Mouse (Mus musculus) erythroblast, adult 5-6 weeks (primary cell): Measurements from ENCODE around the gene Usp24. TPM values are rescaled to one million over a fixed set of nuclear protein-coding genes. Genes with fewer than 3 reads are reported as not detected.
A peak's percentile ranks its signal among the peaks of the same experiment; 100 is the strongest.

ENCODE experiments used
- ATAC-seq: replicated peaks from 2 replicates; pipeline ENCODE4 v1.8.0; 2016; ENCODE audit warnings: moderate number of reproducible peaks, mild to moderate bottlenecking, moderate TSS enrichment, inconsistent platforms; ENCODE audit not compliant: poor library complexity, low FRiP score, severe bottlenecking
- total RNA-seq, 2 experiments: library from RNA; stranded (forward) in 1 of 2; stranded (reverse) in 1 of 2; fragments of 150-400 nt in 1 of 2; fragments of 200-764, 138-1000 nt in 1 of 2; gene quantifications; 2 replicates each; pipeline versions ENCODE4 v1.2.3 to v1.2.4; 2015 to 2017; ENCODE audit warnings: low replicate concordance in 2 of 2

Gene Usp24
- total RNA-seq (2015; ENCODE audit: low replicate concordance) (7.1 and 7.5 TPM in 2 replicates), total RNA-seq (2017; ENCODE audit: low replicate concordance) (6.8 and 11.8 TPM in 2 replicates)

DNA sequence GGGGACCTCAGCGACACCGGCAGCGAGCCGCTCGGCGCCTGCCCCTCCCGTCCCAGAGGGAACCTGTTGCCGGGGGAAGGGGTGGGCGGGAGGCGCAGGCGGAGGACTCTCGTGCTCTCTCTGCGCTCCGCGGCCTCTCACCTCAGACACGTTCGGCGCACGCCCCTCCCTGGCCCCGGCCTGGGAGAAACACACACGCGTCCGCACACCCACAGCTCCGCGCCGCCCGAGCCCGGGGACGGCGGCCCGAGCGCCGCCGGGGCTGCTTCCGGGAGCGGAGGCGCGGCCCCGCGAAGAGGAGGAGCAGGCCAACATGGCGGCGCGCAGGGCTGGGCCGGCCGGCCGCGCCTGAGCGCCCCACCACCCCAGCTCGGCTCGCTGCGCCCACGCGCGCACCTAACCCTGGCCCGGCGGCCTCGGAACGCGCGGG lies at the start of gene Usp24:
Gene Usp24 (plus strand): TSS at position 293 of the 430 bp plus-strand sequence.
- ATAC-seq, result peak; percentile 75

- no peak for ATAC-seq
Measured at GRCm38 (mm10) chr4:106276937-106277336, 39.1 kb upstream of the Usp24 start.

- ATAC-seq, result no peak
Measured at GRCm38 (mm10) chr4:106279177-106279576, 36.8 kb upstream of the Usp24 start.

GRCm38 (mm10) chr4:106281128-106281491 lies 34.9 kb upstream of the Usp24 start:
- ATAC-seq, result 0 out of 2 replicates have a peak, but pooled peaks have one; percentile 22

GRCm38 (mm10) chr4:106281492-106282122 lies 34.4 kb upstream of the Usp24 start:
- ATAC-seq, result peak; percentile 70

GRCm38 (mm10) chr4:106282123-106282510 lies 33.9 kb upstream of the Usp24 start:
- ATAC-seq, result no peak

GRCm38 (mm10) chr4:106286958-106287743 lies 28.9 kb upstream of the Usp24 start:
- ATAC-seq, result no peak

GRCm38 (mm10) chr4:106290201-106290600 lies 25.8 kb upstream of the Usp24 start:
- ATAC-seq, result no peak

DNA sequence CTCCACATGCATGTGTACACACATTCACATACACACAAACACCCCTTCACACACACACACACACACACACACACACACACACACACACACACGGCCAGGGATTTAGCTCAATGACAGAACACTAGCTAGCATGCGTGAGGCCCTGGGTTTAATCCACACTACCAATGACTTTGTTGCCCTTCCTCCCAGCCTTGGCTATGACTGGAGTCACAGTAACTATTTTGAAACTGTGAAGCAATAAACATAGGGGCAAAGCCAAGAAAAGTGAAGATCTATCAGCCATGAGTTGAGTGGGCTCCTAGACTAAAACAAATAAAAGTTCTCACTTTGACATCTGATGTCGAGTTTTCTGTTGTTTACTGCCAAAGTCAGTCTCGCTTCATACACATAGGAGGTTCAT lies 23.2 kb upstream of the Usp24 start:
- ATAC-seq, result no peak

DNA sequence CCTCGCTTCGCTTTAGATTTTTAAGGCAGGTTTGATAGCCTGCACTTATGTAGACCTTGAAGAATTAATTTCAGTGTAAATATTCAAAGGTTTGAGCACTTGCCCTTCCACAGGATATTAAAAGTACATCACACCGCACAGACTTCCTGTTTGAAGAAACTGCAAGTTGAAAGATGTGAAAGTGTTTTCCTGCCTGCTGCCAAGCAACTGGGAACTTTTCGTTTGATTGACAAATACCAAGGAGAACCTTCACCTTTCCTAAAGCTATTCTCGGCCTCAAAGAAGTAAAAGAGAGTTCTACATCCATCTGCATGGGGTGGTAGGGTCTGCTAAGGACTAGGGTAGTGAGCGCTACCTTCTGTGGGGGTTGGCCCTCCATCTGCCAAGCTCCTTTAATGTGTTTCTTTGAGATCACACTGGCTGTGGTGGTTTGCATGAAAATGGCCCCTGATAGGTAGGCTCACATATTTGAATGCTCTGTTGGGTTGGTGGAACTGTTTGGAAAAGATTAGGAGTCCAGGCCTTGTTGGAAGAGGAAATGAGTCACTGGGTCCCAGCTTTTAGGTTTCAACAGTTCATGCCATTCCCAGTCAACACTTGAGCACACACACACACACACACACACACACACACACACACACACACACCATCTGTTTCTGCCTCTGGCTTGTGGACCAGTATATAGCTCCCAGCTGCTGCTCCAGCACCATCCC lies 22.5 kb upstream of the Usp24 start:
- no peak for ATAC-seq

DNA sequence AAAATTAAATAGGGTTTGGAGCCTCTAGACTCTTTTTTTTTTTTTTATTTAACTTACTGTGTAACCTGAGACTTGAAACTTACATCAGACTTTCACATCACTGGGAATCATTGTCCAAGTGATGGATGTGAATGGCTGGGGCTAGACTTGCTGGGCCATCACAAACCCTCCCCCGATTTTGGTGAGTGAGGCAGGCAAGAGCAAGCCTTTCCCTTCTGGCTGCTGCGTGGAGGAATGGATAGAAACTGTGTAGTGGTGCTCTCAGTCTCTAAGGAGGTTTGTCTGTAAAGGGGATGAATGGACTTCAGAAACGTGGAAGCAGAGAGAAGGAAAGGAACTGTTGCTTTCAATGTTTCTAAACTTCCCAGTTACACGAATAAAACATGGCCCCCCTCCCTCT lies 20.3 kb upstream of the Usp24 start:
- ATAC-seq, result no peak

GRCm38 (mm10) chr4:106296412-106297086 lies 19.5 kb upstream of the Usp24 start:
- peak; percentile 73 for ATAC-seq

GRCm38 (mm10) chr4:106301346-106301745 lies 14.7 kb upstream of the Usp24 start:
- no peak for ATAC-seq

- no peak for ATAC-seq
Measured at GRCm38 (mm10) chr4:106308090-106308489, 7.9 kb upstream of the Usp24 start.

GRCm38 (mm10) chr4:106312651-106313050 lies 3.4 kb upstream of the Usp24 start:
- no peak for ATAC-seq

- ATAC-seq, result no peak
Measured at GRCm38 (mm10) chr4:106313070-106313469, 2.9 kb upstream of the Usp24 start.

DNA sequence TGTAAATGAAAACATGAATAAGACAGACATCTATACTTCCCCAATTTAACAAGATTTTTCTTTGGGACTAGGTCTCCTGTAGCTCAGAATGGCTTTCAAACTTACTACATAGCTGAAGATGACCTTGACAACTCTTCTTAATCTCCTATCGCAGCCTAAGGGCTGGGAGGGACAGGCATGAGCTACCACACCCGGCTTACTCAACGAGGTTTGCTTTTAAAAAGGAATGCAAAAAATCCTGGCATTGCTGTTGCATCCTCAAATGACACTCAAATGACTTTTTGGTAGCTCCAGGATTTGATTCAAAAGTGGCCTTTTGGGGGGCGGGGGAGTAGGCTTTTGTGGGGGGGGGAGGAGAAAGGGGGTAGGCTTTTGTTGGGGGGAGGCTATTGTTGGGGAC lies 2.1 kb upstream of the Usp24 start:
- no peak for ATAC-seq

DNA sequence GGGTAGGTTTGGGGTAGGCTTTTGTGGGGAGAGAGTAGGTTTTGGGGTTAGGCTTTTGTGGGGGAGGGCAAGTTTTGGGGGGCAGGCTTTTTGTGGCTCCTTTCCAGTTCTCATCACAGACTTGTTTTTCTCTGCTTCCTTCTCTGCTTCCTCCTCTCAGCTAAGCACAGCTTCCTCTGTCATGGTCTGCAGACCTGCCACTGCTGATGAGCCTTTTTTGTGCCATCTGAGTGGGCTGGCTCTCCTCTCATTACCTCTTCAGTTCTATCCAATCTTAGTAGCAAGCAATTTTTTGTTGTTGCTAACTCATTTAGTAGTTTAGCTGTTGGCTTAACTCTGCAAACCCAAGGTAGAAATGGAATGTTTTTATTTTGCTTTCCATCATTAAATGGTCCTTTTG lies 1.7 kb upstream of the Usp24 start:
- ATAC-seq, result no peak

GRCm38 (mm10) chr4:106316351-106317178 lies 552 bp downstream of the Usp24 start:
- ATAC-seq, result peak; percentile 57
